Mouse (Mus musculus): ENCODE data around the gene Camsap2. TPM values are rescaled to one million over a fixed set of nuclear protein-coding genes. Genes with fewer than 3 reads are reported as not detected.
A peak's percentile ranks its signal among the peaks of the same experiment; 100 is the strongest.

The Camsap2 gene
- total and polyA plus RNA-seq, 3 experiments = 7.6 to 38.3 (median 10.7) TPM

DNA sequence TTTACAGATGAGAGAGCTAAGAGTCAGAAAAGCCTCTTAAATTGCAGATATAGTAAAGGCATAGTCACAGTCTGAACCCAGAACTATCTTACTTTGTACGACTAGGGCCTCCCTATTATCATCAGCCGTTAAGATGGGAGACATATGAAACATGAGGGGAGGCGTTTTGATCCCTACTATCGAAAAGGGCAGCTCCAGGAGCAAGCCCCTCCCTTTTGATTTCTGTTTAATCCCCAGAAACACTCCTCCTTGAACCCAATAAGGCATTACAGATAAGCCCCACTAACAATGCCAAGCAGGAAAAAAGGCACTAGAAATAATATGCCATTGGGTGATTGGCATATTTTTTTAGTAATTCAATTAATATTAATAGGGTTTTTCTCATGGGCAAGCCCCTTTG is 1.2 kb upstream of the Camsap2 start:
- Histone ChIP-seq H3K4me3 (ENCODE audit: control insufficient read depth in 1 of 2, insufficient read depth in 1 of 2, low read depth in 2 of 2, low read length in 2 of 2) (peak overlapping the region in 1 of 2 experiments; percentile 80; a peak in 2 of 4 replicates), H3K27me3 (ENCODE audit: control insufficient read depth in 1 of 2, insufficient read depth in 2 of 2, low read length in 2 of 2) (no peaks in the 10 kb centered on the region; a peak in 1 of 4 replicates), H3K27ac (ENCODE audit: control insufficient read depth, low read depth, low read length) (no peak overlapping the region), H3K79me2 (ENCODE audit: control insufficient read depth, insufficient read depth, low read length, poor library complexity) (peaks cover 12% of the 10 kb centered on the region), H3K9ac (ENCODE audit: control insufficient read depth, low read depth, low read length, poor library complexity, severe bottlenecking) (no peak overlapping the region; the same call in 1 of the 2 replicates), H3K4me1 (ENCODE audit: control insufficient read depth in 1 of 2, insufficient read depth in 2 of 2, low read length in 2 of 2) (peaks cover 2 to 4% of the 10 kb centered on the region in 2 experiments; a peak in 2 of 4 replicates), H3K9me3 (replicated peaks; ENCODE audit: insufficient read depth, low read length) (no peaks in the 10 kb centered on the region), H3K36me3 (ENCODE audit: control insufficient read depth in 1 of 2, insufficient read depth in 2 of 2, low read length in 2 of 2) (peaks cover 0 to 11% of the 10 kb centered on the region in 2 experiments; a peak in 2 of 4 replicates)
- peak; percentile 57 for DNase-seq (ENCODE audit: low read depth, low spot score)
- TF ChIP-seq RCOR1 (IDR thresholded peaks at IDR 0.05; ENCODE audit: low read depth, low read length) (peak; percentile 7; the same call in 1 of the 2 replicates), EP300 (IDR thresholded peaks at IDR 0.05; ENCODE audit: low read depth in 1 of 2, low read length in 2 of 2) (peak; percentile 60 to 84), NELFE (IDR thresholded peaks at IDR 0.05; ENCODE audit: low read depth, low read length) (0 out of 2 replicates have a peak, but pooled peaks have one; percentile 18), CHD1 (IDR thresholded peaks at IDR 0.05; ENCODE audit: low read depth, low read length) (no peak), SIN3A (IDR thresholded peaks at IDR 0.05; ENCODE audit: low read length) (no peak; the same call in 1 of the 2 replicates), TCF12 (IDR thresholded peaks at IDR 0.05; ENCODE audit: low read depth, low read length) (peak; percentile 62; the same call in 1 of the 2 replicates), GATA1 (IDR thresholded peaks at IDR 0.05; ENCODE audit: low read depth, low read length) (peak; percentile 56), TAL1 (IDR thresholded peaks at IDR 0.05; ENCODE audit: low read length) (peak; percentile 51), SMC3 (IDR thresholded peaks at IDR 0.05; ENCODE audit: low read depth, low read length) (no peak), MYB (IDR thresholded peaks at IDR 0.05; ENCODE audit: low read depth, low read length) (no peak)

DNA sequence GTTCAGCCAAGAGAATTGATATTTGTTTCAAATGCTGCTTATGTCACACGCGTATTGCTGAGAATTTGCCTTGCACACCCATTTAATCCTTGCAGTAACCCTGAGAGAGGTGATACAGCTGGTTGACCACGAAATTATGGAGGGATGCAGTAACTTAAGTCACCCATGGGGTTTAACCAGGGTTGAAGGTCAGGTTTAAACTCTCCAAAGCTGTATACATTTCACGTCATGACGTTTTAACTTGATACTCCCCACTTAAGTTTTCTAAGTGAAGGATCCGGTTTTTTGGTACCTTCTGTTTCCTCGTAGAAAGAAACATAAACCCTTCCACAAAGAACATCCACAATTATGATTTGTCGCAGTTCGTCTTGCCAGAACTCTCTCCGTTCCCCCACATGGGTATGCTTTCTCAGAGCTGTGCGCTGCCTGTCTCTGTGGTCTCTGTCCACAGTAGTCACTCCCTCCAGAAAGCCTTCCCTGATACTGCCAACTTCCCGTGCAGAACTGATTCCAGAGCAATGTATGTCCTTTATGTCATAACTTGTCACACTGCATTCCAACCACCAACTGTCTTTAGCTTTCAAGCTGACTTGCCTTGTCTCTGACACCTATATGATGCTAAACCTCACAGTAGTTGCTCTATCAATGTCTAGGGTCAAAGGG is 600 bp upstream of the Camsap2 start:
- H3K4me3 ChIP-seq (ENCODE audit: control insufficient read depth in 1 of 2, insufficient read depth in 1 of 2, low read depth in 2 of 2, low read length in 2 of 2) = peak overlapping the region; percentile 80 to 81
- peak overlapping the region; percentile 55 for H3K27ac ChIP-seq (ENCODE audit: control insufficient read depth, low read depth, low read length)
- no peaks in the 10 kb centered on the region; a peak in 1 of 4 replicates for H3K27me3 ChIP-seq (ENCODE audit: control insufficient read depth in 1 of 2, insufficient read depth in 2 of 2, low read length in 2 of 2)
- DNase-seq (ENCODE audit: low read depth, low spot score) = peak; percentile 62
- peak overlapping the region; percentile 71 for H3K9ac ChIP-seq (ENCODE audit: control insufficient read depth, low read depth, low read length, poor library complexity, severe bottlenecking)
- peaks cover 12% of the 10 kb centered on the region for H3K79me2 ChIP-seq (ENCODE audit: control insufficient read depth, insufficient read depth, low read length, poor library complexity)
- peaks cover 0 to 11% of the 10 kb centered on the region in 2 experiments; a peak in 2 of 4 replicates for H3K36me3 ChIP-seq (ENCODE audit: control insufficient read depth in 1 of 2, insufficient read depth in 2 of 2, low read length in 2 of 2)
- TF ChIP-seq MXI1 (IDR thresholded peaks at IDR 0.05; ENCODE audit: low read depth, low read length) (peak; percentile 18; the same call in 1 of the 2 replicates), HCFC1 (IDR thresholded peaks at IDR 0.05; ENCODE audit: low read depth, low read length) (no peak), CHD1 (IDR thresholded peaks at IDR 0.05; ENCODE audit: low read depth, low read length) (no peak), EP300 (IDR thresholded peaks at IDR 0.05; ENCODE audit: low read depth in 1 of 2, low read length in 2 of 2) (no peak), GABPA (IDR thresholded peaks at IDR 0.05; ENCODE audit: low read depth, low read length) (no peak), UBTF (IDR thresholded peaks at IDR 0.05; ENCODE audit: borderline replicate concordance, insufficient read depth, low read depth, low read length) (no peak), NRF1 (IDR thresholded peaks at IDR 0.05; ENCODE audit: insufficient read depth, low read depth, low read length, poor library complexity, severe bottlenecking) (no peak), RCOR1 (IDR thresholded peaks at IDR 0.05; ENCODE audit: low read depth, low read length) (no peak), MYB (IDR thresholded peaks at IDR 0.05; ENCODE audit: low read depth, low read length) (no peak), CHD2 (IDR thresholded peaks at IDR 0.05; ENCODE audit: low read length) (no peak), MEF2A (IDR thresholded peaks at IDR 0.05; ENCODE audit: extremely low read depth, insufficient replicate concordance, low read depth, low read length, poor library complexity, severe bottlenecking) (no peak), TCF12 (IDR thresholded peaks at IDR 0.05; ENCODE audit: low read depth, low read length) (no peak), SIN3A (IDR thresholded peaks at IDR 0.05; ENCODE audit: low read length) (peak; percentile 54; the same call in 1 of the 2 replicates), ETS1 (IDR thresholded peaks at IDR 0.05; ENCODE audit: low read depth, low read length) (no peak), MYC (IDR thresholded peaks at IDR 0.05; ENCODE audit: low read depth, low read length) (peak; percentile 78), NELFE (IDR thresholded peaks at IDR 0.05; ENCODE audit: low read depth, low read length) (no peak), MAZ (IDR thresholded peaks at IDR 0.05; ENCODE audit: low read depth, low read length) (no peak)
- H3K9me3 ChIP-seq (replicated peaks; ENCODE audit: insufficient read depth, low read length) = no peaks in the 10 kb centered on the region
- peaks cover 2 to 4% of the 10 kb centered on the region in 2 experiments; a peak in 2 of 4 replicates for H3K4me1 ChIP-seq (ENCODE audit: control insufficient read depth in 1 of 2, insufficient read depth in 2 of 2, low read length in 2 of 2)

All from MEL (cell line).